Mouse (Mus musculus) midbrain, postnatal 0 days (tissue): ENCODE measurements around the gene Rasal2. TPM values are rescaled to one million over a fixed set of nuclear protein-coding genes. Genes with fewer than 3 reads are reported as not detected.

Experiments
- ATAC-seq: fragments of 200-750 bp; cut with Nextera tagmentation; 2 replicates; pipeline ENCODE4 v1.8.0; 2017; ENCODE audit warnings: moderate number of reproducible peaks, mild to moderate bottlenecking, moderate TSS enrichment, moderate library complexity; ENCODE audit not compliant: low FRiP score
- DNase-seq: peaks from one replicate; pipeline ENCODE4 v3.0.0-alpha.2; 2015; ENCODE audit warnings: low spot score
- H3K27ac ChIP-seq: fragments of 300-500 bp; sonication (generic); 2 replicates; pipeline ENCODE4 v1.5.1; 2014; ENCODE audit warnings: low read depth, mild to moderate bottlenecking, low read length, mixed read lengths
- H3K27me3 ChIP-seq: fragments of 300-500 bp; sonication (generic); 2 replicates; pipeline ENCODE4 v1.6.1; 2014; ENCODE audit warnings: low read length, control low read depth, mixed read lengths; ENCODE audit not compliant: insufficient read depth
- H3K36me3 ChIP-seq: fragments of 300-500 bp; sonication (generic); 2 replicates; pipeline ENCODE4 v1.6.1; 2014; ENCODE audit warnings: low read length, control low read depth, mixed read lengths; ENCODE audit not compliant: insufficient read depth
- H3K4me1 ChIP-seq: fragments of 300-500 bp; sonication (generic); 2 replicates; pipeline ENCODE4 v1.6.1; 2014; ENCODE audit warnings: mild to moderate bottlenecking, control low read depth, antibody characterized with exemption, low read length, mixed read lengths; ENCODE audit not compliant: insufficient read depth
- H3K4me2 ChIP-seq: fragments of 300-500 bp; sonication (generic); 2 replicates; pipeline ENCODE4 v1.6.1; 2014; ENCODE audit warnings: low read depth, mild to moderate bottlenecking, low read length, mixed read lengths; ENCODE audit not compliant: poor library complexity, severe bottlenecking
- H3K4me3 ChIP-seq: fragments of 300-500 bp; sonication (generic); 2 replicates; pipeline ENCODE4 v1.5.1; 2014; ENCODE audit warnings: low read depth, mild to moderate bottlenecking, low read length, moderate library complexity
- H3K9ac ChIP-seq: fragments of 300-500 bp; sonication (generic); replicated peaks from 2 replicates; pipeline ENCODE4 v1.6.1; 2014; ENCODE audit warnings: mild to moderate bottlenecking, low read length, moderate library complexity, mixed read lengths; ENCODE audit not compliant: poor library complexity, severe bottlenecking
- H3K9me3 ChIP-seq: fragments of 300-500 bp; sonication (generic); 2 replicates; pipeline ENCODE4 v1.6.1; 2016; ENCODE audit warnings: low read length, control low read depth
- CTCF ChIP-seq: IDR thresholded peaks from 2 replicates; pipeline ENCODE4 v1.5.1; 2016; ENCODE audit warnings: antibody characterized with exemption, mild to moderate bottlenecking
- WGBS: fragments of 180-500 bp; shearing (Covaris S2); extraction: QIAGEN DNeasy Blood & Tissue Kit; methylation state at CpG from one replicate; pipeline ENCODE4 v1.1.7; 2014; 5-methylcytosine and 5-hydroxymethylcytosine counted together
- polyA plus RNA-seq: library from polyadenylated mRNA; unstranded; fragments of >200 nt; fragmentation: Nextera tagmentation; extraction: Ambion mirVana; gene quantifications from 2 replicates; pipeline ENCODE4 v1.2.1, GENCODE M21; 2015
- total RNA-seq: library from RNA; depleted of rRNA; stranded (reverse); fragments of >200 nt; gene quantifications from 2 replicates; pipeline ENCODE4 v1.2.3, GENCODE M21; 2014

The Rasal2 gene
- total and polyA plus RNA-seq, 2 experiments from 2014 or later = 36.3 to 41.2 TPM

DNA sequence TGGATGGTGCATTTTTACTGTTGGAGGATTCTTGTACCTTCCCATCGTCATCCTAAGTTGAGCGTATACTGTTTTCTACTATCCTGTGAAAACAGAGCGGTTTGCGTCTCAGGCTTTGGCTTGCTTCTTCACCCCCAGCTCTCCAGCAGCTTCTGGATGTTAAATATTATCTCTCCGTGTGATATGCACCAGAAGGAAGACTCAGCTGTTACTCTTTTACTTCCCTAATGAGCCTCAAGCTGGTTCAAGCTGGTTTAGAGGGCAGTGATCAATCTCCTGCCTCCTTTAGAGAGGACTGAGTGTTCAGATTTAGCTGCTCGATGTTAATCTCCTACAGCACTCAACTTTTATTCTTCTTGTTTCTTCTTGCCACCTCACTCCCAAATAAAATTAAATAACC is 42.5 kb upstream of the Rasal2 start:
- no peak for TF ChIP-seq CTCF
- Histone ChIP-seq H3K9ac (no peak overlapping the region), H3K9me3 (no peaks in the 10 kb centered on the region), H3K27ac (no peak overlapping the region), H3K27me3 (no peaks in the 10 kb centered on the region), H3K4me3 (no peak overlapping the region), H3K4me1 (0 out of 2 replicates have a peak, but pooled peaks cover 4% of the 10 kb centered on the region), H3K36me3 (no peaks in the 10 kb centered on the region), H3K4me2 (no peak overlapping the region)
- no peak for DNase-seq
- WGBS = 79% methylated on average over 6 of the region's 6 CpGs
- no peak for ATAC-seq

DNA sequence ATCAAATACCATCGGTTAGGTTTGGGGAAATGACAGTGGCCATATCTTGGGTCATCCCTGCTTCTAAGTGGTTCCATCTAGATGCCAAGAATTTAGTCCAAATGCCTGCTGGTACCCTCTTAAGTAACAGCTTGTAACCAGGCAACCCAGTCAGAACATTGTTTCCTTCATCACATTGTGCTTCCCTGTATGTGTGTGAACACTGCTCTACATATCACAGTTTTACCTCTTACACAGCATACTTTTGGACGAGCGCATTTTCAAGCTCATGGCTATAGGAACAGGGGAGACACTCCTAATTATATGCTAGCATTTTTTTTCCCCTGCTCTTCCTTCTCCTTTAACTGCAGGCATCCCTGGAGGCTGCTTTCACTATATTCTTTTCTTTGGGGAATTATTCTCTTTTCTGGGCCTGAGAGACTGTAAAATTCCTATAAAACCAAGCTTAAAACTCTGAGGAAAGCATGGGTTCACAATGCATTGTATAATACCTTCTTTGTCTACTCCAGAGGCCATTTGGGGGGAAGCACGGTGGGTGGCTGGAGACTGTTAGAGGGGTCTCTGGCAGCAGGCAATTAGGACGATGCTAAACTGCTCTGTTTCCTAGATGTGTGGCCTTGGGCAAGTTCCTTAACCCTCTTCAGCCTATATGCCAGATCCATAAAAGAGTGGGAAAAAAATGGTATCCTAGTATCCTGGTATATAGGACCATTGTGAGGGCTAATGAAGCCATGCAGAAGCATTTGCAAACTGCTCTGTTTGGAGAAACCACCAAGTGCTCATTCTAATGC is 40.6 kb upstream of the Rasal2 start:
- 31% methylated on average over 5 of the region's 5 CpGs for WGBS
- Histone ChIP-seq H3K4me2 (no peak overlapping the region), H3K4me1 (0 out of 2 replicates have a peak, but pooled peaks cover 6% of the 10 kb centered on the region), H3K9me3 (no peaks in the 10 kb centered on the region), H3K36me3 (no peaks in the 10 kb centered on the region), H3K27me3 (no peaks in the 10 kb centered on the region), H3K27ac (no peak overlapping the region), H3K4me3 (no peak overlapping the region), H3K9ac (no peak overlapping the region)
- ATAC-seq (no peak), DNase-seq (no peak)
- TF ChIP-seq CTCF = no peak

GRCm38 (mm10) chr1:157452284-157452683 is 39.9 kb upstream of the Rasal2 start:
- DNase-seq (no peak), ATAC-seq (no peak)
- Histone ChIP-seq H3K27me3 (no peaks in the 10 kb centered on the region), H3K9me3 (no peaks in the 10 kb centered on the region), H3K4me1 (0 out of 2 replicates have a peak, but pooled peaks cover 6% of the 10 kb centered on the region), H3K36me3 (no peaks in the 10 kb centered on the region), H3K4me3 (no peak overlapping the region), H3K9ac (no peak overlapping the region), H3K27ac (no peak overlapping the region), H3K4me2 (no peak overlapping the region)
- 82% methylated on average over 3 of the region's 3 CpGs for WGBS
- no peak for TF ChIP-seq CTCF

- no peak for TF ChIP-seq CTCF
- peak overlapping the region; percentile 27 for H3K4me3 ChIP-seq
- ATAC-seq = no peak
- no peaks in the 10 kb centered on the region for H3K9me3 ChIP-seq
- no peaks in the 10 kb centered on the region for H3K27me3 ChIP-seq
- no peak for DNase-seq
- H3K36me3 ChIP-seq = no peaks in the 10 kb centered on the region
- 0 out of 2 replicates have a peak overlapping the region, but pooled peaks have one; percentile 33 for H3K9ac ChIP-seq
- H3K4me1 ChIP-seq = 0 out of 2 replicates have a peak, but pooled peaks cover 6% of the 10 kb centered on the region
- H3K27ac ChIP-seq = no peak overlapping the region
- 7% methylated on average over 21 of the region's 21 CpGs for WGBS
- H3K4me2 ChIP-seq = peak overlapping the region; percentile 45
Measured at GRCm38 (mm10) chr1:157449981-157450636, 37.7 kb upstream of the Rasal2 start.

GRCm38 (mm10) chr1:157449532-157449931 is 37.1 kb upstream of the Rasal2 start:
- no peak for DNase-seq
- H3K36me3 ChIP-seq = no peaks in the 10 kb centered on the region
- ATAC-seq = no peak
- H3K9me3 ChIP-seq = no peaks in the 10 kb centered on the region
- peak overlapping the region; percentile 45 for H3K4me2 ChIP-seq
- 0 out of 2 replicates have a peak overlapping the region, but pooled peaks have one; percentile 33 for H3K9ac ChIP-seq
- no peak overlapping the region for H3K27ac ChIP-seq
- 10% methylated on average over 10 of the region's 10 CpGs for WGBS
- H3K4me1 ChIP-seq = 0 out of 2 replicates have a peak, but pooled peaks cover 6% of the 10 kb centered on the region
- peak overlapping the region; percentile 27; the same call in 1 of the 2 replicates for H3K4me3 ChIP-seq
- TF ChIP-seq CTCF = no peak
- H3K27me3 ChIP-seq = no peaks in the 10 kb centered on the region

GRCm38 (mm10) chr1:157448805-157449188 is 36.4 kb upstream of the Rasal2 start:
- Histone ChIP-seq H3K27ac (no peak overlapping the region), H3K36me3 (no peaks in the 10 kb centered on the region), H3K9ac (no peak overlapping the region), H3K4me3 (no peak overlapping the region), H3K9me3 (no peaks in the 10 kb centered on the region), H3K4me2 (no peak overlapping the region), H3K27me3 (no peaks in the 10 kb centered on the region), H3K4me1 (0 out of 2 replicates have a peak, but pooled peaks cover 6% of the 10 kb centered on the region)
- WGBS = 75% methylated on average over 5 of the region's 5 CpGs
- DNase-seq = no peak
- no peak for ATAC-seq
- TF ChIP-seq CTCF = no peak
